Mouse (Mus musculus): ENCODE results near the gene Ep400. TPM values are rescaled to one million over a fixed set of nuclear protein-coding genes. Genes with fewer than 3 reads are reported as not detected.

Gene Ep400
- polyA plus RNA-seq, 1 experiment, result not detected

DNA sequence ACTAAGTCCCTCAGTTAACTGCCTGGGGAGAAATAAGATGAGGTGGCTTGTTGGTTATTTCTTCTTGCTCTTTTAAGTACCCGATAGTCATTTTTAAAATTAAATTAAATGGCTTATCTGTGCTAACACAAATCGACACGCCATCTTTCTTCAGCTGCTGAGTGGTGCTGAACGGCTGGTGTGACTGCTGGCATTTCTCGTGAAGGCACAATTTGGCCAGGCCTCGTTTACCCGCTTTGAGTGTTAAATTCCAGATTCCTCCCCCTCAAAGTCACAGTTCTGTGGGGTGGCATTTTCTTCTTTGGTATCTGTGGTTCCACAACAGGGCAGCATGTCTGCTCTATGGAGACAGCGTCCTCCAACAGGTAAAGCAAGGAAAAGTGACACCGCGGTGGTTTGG, 143.2 kb downstream of the Ep400 start:
- Histone ChIP-seq H3K4me1 (ENCODE audit: control insufficient read depth, insufficient read depth, low read length) (no peaks in the 10 kb centered on the region), H3K27ac (ENCODE audit: insufficient read depth, low read depth, low read length) (no peak overlapping the region), H3K4me3 (ENCODE audit: insufficient read depth, low read depth, low read length) (no peak overlapping the region)
- WGBS, result 87% methylated on average over 10 of the region's 10 CpGs
- no peak for TF ChIP-seq CTCF (IDR thresholded peaks at IDR 0.05; ENCODE audit: insufficient read depth, low read depth, low read length)
- no peak for TF ChIP-seq POLR2A (IDR thresholded peaks at IDR 0.05; ENCODE audit: insufficient read depth, low read depth, low read length)

DNA sequence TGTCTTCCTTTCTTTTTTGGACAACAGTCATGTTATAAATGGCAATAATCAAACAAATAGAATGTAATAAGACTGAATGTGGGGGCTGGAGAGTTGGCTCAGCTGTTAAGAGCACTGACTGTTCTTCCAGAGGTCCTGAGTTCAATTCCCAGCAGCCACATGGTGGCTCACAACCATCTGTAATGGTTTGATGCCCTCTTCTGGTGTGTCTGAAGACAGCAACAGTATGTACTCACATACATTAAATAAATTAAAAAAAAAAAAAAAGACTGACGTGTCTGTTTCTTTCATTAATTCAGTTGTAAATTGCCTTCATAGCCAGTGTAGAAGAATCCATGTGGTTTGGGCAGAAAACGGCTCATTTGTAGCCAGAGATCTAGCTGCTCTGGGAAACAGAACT, 146.2 kb downstream of the Ep400 start:
- H3K4me1 ChIP-seq (ENCODE audit: control insufficient read depth, insufficient read depth, low read length), result no peaks in the 10 kb centered on the region
- H3K27ac ChIP-seq (ENCODE audit: insufficient read depth, low read depth, low read length), result no peak overlapping the region
- no peak for TF ChIP-seq POLR2A (IDR thresholded peaks at IDR 0.05; ENCODE audit: insufficient read depth, low read depth, low read length)
- TF ChIP-seq CTCF (IDR thresholded peaks at IDR 0.05; ENCODE audit: insufficient read depth, low read depth, low read length), result no peak
- no peak overlapping the region for H3K4me3 ChIP-seq (ENCODE audit: insufficient read depth, low read depth, low read length)
- WGBS, result 63% methylated on average over 2 of the region's 2 CpGs

DNA sequence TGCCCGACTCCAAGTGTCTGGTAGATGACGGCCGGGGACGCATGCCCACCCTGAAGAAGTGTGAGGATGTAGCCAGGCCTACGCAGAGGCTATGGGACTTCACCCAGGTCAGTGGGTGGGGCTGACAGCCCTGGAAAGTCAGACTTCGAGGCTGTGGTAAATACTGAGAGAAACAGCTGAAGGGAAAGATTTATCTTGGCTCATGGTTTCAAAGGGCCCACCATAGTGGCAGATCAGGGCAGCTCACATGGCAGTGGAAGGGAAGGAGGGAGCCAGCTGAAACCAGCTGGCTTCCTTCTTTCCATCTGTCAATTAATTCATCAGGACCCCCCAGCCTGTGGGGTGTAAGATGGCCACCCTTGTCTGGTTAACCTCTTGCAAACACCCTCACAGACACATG, 151.3 kb downstream of the Ep400 start:
- Histone ChIP-seq H3K4me1 (ENCODE audit: control insufficient read depth, insufficient read depth, low read length) (no peaks in the 10 kb centered on the region), H3K27ac (ENCODE audit: insufficient read depth, low read depth, low read length) (no peak overlapping the region), H3K4me3 (ENCODE audit: insufficient read depth, low read depth, low read length) (no peak overlapping the region)
- WGBS, result 94% methylated on average over 6 of the region's 6 CpGs
- TF ChIP-seq CTCF (IDR thresholded peaks at IDR 0.05; ENCODE audit: insufficient read depth, low read depth, low read length) (no peak), POLR2A (IDR thresholded peaks at IDR 0.05; ENCODE audit: insufficient read depth, low read depth, low read length) (no peak)

Other genes with a start within 250 kb of the Ep400 start
- not detected in 2 replicates for gene Galnt9, start 226.4 kb downstream of the Ep400 start, polyA plus RNA-seq (2012; ENCODE audit: insufficient read depth, insufficient read length, low replicate concordance, missing spikeins)
- not detected in 2 replicates for gene Noc4l, start 117.3 kb downstream of the Ep400 start, polyA plus RNA-seq (2012; ENCODE audit: insufficient read depth, insufficient read length, low replicate concordance, missing spikeins)
- gene Ddx51, start 117.3 kb downstream of the Ep400 start, polyA plus RNA-seq (2012; ENCODE audit: insufficient read depth, insufficient read length, low replicate concordance, missing spikeins), result not detected in 2 replicates
- not detected in 2 replicates for gene Pus1, start 9.9 kb upstream of the Ep400 start, polyA plus RNA-seq (2012; ENCODE audit: insufficient read depth, insufficient read length, low replicate concordance, missing spikeins)
- gene Ulk1, start 39.4 kb upstream of the Ep400 start, polyA plus RNA-seq (2012; ENCODE audit: insufficient read depth, insufficient read length, low replicate concordance, missing spikeins), result not detected in 2 replicates
- not detected in 2 replicates for gene Hscb, start 69.1 kb upstream of the Ep400 start, polyA plus RNA-seq (2012; ENCODE audit: insufficient read depth, insufficient read length, low replicate concordance, missing spikeins)
- not detected in 2 replicates for gene Chek2, start 69.3 kb upstream of the Ep400 start, polyA plus RNA-seq (2012; ENCODE audit: insufficient read depth, insufficient read length, low replicate concordance, missing spikeins)
- gene Ttc28, start 109.1 kb upstream of the Ep400 start, polyA plus RNA-seq (2012; ENCODE audit: insufficient read depth, insufficient read length, low replicate concordance, missing spikeins), result not detected in 2 replicates

Measured in olfactory bulb, adult 2 months (tissue).